Mouse (Mus musculus) bone marrow macrophage, adult 2 months (primary cell): ENCODE data around the gene Dlgap1.

ENCODE experiments used
- CTCF ChIP-seq: IDR thresholded peaks from 2 replicates; pipeline ENCODE4 v1.5.1; 2012; ENCODE audit warnings: low read depth, mild to moderate bottlenecking, low read length, moderate library complexity
- POLR2A ChIP-seq: IDR thresholded peaks from 2 replicates; pipeline ENCODE4 v1.6.1; 2012; ENCODE audit warnings: mild to moderate bottlenecking, low read depth, low read length, borderline replicate concordance

DNA sequence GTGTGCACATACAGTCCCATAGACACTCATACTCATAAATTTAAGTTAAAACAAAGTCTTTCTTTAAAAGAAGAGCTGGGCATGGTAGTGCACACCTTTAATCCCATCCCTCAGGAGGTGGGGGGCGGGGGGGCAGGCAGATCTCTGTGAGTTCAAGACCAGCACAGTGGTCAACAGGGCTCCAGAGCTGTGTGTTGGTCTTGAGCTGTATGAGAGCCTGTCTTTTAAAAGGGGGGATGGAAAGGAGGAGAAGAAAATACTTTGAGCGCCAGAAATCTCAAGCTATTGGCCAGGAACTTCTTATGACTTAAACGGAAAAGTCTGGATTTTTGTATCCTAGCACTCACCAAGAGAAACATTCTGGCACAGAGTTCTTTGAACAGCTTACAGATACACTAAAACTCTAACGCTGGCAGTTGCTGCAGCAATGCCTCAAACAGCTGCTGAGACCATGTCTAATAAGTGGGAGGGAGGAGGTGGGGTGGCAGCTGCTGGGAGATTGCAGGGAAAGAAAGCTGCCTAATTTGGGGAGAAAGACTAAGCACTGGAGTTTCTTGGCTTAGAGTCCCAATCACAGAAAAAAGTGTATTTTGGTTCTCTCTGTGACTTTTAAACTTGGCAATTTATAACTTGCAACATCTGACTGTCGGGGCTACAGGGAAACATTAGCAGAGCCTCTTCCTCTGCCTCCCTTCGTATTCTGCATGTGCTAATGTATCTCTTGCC, 660.9 kb downstream of the Dlgap1 start:
- TF ChIP-seq CTCF (no peak), POLR2A (no peak)
